Mouse (Mus musculus) adrenal gland, adult 8-10 months (tissue): ENCODE results near the gene Gstm5. TPM values are rescaled to one million over a fixed set of nuclear protein-coding genes. Genes with fewer than 3 reads are reported as not detected.
"Not testable (repeated sequence)": the region's sequence is repeated elsewhere in the genome, so short reads cannot be mapped to it uniquely, and the experiment has no call there.

Source experiments
- DNase-seq: peaks from one replicate; pipeline ENCODE4 v3.0.0; 2022
- total RNA-seq, 4 experiments: library from RNA; stranded (reverse); gene quantifications; 2 replicates each; pipeline ENCODE4 v1.2.4; 2022

Gstm5 gene
- 10 to 100 TPM; 28.1 to 51.7 (median 37.1) TPM for total RNA-seq

DNA sequence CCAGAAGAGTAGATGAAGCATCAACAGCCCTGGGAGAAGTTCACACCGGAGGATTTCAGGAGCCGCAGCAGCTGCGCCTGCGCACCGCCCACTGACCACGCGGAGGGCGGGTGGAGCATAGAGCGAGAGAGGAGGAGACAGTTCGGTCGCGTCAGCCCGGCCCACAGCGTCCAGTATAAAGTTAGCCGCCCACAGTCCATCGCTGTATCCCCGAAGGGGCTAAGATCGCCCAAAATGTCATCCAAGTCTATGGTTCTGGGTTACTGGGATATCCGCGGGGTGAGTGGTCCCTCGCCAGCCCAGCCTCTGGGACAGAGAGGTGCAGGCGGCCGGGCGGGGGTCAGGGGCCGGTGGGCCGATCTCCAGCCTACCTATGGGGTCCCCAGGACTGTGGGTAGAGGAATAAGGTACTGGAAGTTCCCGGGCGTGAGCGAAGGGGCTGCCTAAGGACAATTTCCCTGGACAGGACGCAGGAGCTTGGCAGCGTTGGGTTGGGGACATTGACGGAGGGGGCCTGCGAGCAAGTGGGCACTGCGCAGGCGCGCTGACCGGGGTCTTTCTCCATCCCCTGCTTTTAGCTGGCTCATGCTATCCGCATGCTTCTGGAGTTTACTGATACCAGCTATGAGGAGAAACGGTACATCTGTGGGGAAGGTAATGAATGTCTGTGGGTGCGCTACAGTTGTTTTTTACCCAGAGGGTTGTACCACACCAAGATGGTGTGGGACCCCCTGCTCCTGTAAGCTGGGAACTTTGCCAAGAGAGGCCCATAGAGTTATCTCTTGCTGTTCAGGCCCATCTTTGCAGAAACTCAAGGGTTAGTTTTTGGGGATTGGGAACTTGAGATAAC, at the start of gene Gstm5:
Gene Gstm5 (plus strand): TSS at position 102 of the 850 bp plus-strand sequence.
- DNase-seq: peak; percentile 78

DNA sequence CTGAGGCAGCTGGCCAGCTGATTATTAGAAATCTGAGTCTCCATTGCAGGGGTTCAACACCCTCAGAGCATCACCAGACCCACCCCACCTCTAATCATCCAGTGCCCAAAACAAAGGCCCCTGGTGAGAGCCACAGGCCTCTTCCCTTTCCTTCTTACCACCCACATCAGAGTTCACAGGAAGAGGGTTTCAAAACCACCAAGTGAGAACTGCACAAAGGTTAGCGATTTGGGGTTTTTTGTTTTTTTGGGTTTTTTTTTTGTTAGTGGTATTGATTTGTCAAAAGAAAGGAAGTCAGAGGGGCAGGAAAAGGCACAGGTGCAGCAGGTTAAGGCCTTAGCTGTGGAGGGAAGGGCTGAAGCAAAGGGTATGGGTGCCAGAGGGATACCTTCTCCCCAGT, 49.4 kb upstream of the Gstm5 start:
- DNase-seq: no peak

DNA sequence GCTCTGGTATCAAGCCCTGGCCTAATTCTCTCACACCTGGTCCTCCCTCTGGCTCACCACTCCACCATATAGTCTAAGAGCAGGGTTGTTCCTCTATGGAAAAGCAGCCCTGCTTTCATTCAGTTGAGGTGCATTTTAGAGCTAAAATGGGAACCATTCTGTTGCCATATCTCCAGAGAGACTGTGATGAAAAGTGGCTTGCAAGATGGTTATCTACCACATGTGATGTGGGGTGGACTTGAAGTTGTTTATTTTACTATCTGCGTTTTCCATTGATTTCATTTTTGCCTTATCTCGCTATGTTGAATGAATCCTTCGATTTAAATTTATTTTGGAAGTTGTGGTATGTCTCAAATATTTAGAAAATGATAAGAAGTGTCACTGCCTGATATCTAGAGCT, 48.8 kb upstream of the Gstm5 start:
- no peak for DNase-seq

DNA sequence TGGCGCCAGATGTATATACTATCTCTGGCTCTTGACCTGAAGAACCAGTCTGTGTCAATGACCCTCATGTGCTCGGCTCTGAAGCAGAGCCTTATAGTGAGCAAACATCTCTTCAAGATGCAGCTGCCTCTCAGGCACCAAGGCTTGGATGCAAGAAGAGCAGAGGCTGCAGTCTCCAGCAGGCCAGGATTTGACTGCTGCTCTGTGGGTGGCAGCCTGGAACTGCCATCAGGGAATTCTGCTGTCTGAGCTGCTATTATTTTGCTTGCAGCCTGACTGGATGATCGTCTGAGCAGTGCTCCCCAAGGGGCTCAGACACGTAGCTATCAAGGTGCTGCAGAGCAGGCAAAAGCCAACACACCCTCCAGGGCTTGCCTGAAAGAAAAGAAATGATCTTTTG, 47.5 kb upstream of the Gstm5 start:
- DNase-seq: no peak

DNA sequence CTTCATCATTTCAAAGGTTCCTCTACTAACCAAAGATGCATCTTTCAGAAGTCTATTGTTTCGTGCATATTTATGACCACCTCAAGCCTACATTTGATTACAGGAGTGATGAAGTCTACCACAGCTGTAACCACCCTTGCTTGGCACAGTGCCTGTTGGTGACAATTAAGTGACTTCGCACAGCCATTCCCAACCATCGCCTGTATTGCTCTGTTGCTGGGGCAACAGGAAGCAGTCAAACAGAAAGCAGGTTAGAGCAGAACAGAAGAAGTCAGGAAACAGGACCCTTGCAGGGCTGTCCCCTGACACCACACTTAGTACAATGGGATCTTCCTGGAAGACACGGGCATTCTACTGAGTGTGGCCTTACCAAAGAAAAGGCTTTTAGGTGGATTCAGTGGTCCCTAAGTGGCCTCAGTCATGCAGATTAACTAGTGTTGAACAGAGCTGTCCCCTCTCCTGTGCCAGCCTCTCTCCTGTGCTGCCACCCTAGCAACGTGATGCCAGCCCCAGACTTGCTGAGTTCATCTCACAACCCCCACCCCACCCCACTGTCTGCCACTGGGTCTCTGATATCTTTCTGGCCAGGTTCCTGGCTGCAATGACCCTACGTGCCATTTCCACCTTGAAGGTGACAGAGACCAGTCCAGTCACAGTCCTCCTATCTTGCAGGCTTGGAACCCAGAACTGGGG, 46.5 kb upstream of the Gstm5 start:
- DNase-seq: no peak

DNA sequence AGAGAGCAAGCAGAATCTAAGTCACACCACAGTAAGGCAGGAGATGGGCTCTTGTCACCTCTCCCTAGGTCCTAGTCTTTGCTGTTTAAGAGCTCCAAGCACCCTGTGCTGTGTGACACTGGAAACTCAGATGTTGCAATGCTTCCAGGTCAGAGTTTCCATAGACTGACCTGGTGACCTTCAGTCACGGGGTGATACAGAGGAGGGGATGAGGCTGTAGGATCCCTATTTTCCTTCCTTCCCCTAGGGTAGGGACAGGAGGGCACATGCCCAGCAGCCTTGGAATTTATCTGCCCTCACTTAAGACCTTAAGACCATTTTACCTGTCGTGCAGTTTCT, 46.0 kb upstream of the Gstm5 start:
- DNase-seq: no peak

DNA sequence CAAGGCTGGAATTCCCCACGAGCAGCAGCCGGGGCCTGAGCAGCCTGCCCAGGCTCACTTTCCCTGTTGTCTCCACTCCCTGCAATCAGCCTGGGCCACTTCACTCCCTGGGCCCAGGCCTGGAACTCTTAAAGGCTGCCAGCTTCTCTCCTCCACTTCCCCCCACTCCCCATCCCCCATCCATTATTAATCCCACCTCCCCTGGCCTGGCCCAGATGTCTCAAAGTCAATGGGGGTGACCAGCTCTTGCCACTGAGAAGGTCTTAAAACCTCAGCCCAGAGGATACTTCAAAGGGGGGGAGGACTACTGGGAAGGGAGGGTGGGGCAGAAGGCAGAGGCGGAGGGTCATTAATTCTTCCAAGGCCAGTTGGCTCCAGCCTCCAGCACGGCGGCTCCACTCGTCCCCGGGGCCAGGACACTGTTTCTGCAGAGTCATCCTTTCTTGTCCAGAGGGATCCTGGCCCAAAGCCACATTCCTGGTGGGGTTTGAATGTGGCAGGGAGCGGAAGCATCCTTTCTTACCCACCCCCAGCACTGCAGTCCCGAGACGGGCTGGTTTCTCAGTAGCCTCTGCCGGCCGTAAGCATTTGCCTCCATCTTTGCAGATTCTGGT, 45.1 kb upstream of the Gstm5 start:
- DNase-seq: peak; percentile 77

DNA sequence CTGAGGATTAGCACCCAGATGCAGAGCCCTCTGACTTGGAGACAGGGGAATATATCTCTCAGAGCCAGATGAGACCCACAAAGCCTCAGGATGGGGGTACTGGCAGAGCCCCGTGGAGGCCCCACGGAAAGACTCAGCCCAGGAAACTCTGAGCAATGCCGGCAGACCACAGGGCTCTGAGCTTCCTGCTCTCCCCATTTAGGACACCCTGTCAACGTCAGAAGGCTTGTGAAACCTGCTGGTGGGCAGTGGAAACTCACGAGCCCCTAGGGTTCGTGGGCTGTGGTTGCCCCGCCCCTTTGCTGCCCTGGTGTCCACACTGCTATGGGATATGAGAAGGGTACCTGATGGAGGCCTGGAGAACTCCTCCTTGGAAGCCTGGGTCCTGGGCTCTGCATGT, 42.8 kb upstream of the Gstm5 start:
- no peak for DNase-seq

DNA sequence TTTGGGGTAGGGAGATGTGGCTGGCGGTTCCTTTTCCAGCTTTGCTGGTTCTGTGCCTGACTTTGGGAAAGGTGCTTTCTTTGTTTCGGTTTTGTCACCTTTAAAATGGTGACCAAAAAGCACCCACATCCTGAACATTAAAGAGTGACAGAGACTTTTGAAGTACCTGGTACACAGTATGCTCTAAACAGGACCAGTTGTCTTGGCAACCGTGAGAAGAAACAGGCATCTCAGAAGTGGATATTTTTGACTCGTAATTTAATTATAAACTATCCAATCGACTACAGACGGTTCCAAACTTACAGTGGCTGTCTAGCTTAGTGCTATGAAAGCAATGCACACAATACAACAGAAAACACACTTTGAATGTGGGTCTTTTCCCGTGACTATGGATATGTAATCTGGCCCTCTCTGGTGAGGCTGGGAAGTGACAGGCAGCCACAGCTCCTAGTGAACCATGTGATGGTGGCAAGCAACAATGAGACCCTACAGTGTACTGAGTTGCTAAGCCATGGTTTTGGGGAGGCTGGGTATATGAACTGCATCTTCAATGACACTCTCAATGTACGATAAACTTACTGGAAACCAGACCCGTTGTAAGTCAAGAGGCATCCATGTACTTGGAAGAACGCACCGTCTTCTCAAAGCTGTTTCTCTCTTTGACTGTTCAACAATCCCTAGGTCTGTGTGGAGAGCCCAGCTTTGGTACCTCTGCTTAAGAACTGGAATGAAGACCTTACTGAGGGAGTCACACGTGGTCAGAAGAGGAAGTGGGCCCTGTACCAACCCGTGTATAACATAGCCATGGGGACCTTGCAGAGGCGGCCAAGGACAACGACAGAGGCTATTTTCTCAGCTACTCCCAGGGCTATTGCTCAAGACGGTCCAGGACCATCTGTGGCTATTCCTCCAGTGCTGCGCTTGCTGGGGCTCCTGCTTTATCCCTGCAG, 42.1 kb upstream of the Gstm5 start:
- DNase-seq: no peak

DNA sequence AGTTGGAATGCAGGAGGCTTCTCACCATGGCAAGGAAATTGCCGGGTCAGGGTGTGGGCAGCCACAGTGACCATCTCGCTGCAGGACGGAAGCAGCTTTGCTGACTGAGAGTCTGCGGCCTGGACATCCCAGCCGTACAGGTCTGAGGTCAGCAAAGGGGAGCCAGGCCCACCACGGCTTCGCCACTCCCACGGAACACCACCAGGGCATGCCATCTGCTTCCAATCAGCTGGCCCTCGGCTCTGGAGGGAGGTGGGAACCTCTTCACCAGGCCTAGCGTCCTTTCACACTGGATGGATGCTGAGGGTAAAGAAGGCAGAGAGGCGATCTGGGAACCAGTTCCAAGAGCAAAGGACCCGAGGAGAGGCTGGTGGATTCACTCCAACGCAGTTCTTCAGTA, 40.3 kb upstream of the Gstm5 start:
- DNase-seq: no peak

DNA sequence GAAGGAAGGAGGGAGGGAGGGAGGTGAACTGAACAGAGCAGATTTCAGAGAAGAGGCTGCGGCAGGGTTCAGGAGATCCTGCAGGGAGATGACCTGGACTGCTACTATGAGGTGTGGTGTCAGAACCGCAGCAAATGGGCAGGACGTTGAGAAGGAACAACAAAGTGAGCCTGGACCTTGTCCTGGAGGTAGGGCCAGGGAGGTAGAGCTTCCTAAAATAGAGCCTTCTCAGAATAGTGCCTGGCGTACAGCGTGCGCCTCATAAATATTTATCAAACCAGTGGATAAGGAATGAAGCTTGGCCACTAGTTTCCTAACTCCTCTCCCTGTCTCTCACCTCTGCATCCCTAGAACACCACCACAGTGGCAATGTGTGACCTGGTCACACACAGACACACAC, 38.0 kb upstream of the Gstm5 start:
- no peak for DNase-seq

DNA sequence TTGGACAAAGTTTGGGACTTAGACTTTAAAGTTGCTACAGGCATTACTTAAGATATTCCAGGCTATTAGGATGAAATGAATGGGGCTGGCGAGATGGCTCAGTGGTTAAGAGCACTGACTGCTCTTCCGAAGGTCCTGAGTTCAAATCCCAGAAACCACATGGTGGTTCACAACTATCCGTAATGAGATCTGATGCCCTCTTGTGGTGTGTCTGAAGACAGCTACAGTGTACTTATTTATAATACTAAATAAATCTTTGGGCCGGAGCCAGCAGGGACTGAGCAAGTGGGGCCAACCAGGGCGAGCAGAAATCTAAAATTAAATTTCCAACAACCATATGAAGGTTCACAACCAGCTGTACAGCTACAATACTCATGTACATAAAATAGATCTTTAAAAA, 34.1 kb upstream of the Gstm5 start:
- DNase-seq: not testable (repeated sequence)

DNA sequence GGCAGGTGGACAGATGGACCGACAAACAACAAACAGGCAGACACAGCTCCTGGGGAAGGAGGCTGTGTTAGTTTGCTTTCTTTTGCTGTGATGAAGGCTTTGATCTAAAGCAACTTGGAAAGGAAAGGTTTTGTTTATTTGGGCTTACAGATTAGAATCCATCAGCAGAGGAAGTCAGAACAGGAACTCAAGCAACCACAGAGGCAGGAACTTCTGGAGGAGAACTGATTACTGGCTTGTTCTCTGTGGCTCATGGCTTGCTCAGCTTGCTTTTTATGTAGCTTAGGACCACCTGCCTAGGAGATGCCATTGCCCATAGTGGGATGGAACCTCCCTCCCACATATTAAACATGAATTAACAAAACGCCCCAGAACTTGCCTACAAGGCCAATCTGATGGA, 33.1 kb upstream of the Gstm5 start:
- no peak for DNase-seq

DNA sequence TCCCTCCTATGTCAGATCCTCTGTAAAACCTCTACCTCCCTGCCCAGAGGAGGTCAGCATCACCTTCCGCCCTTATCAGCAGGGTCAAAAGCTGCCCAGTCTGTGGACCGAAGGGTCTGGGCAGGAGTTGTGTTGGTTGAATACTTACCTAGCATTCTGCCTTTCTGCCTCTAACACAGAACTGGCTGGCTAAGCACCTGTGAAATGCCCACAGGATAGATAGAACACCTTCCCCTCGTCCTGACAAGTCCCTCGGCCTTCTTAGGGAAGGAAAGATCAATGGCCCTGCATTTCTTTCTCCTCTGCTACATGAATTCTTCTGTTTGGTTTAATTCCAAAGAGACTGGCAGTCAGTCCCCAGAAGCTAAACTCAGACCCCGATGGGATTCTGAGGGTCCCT, 32.1 kb upstream of the Gstm5 start:
- DNase-seq: no peak

DNA sequence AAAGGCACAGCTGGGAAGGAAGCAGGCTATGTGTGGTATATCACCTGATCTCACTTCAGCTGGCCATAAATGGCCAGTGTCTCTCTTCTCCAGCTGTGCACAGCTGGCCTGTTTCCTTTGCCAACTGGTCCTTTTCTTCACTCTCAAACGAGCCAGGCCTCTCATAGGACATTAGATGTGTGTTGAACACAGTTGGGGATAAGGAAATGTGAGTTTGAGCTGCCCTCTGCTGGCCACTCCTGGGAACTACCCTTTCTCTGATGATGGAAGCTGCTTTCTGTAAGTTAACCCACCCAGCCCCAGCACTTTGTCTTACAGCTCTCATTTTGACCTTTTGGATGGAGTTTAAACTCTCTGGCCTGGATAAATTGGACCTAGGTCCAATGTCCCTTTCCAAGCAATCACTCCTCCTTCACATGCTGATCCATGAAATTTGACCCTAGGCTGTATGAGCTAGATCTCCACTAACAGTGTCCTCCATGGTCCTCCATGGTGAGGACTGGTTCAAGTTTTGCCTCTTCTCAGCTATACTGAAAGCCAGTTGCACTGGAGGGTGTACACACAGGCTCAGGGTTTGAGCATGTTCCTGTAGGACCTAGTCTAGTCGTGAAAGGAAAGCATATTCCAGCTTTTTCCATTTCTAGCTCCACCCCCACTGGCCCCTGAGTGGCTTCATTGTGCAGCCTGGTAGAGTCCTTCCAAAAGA, 31.6 kb upstream of the Gstm5 start:
- peak; percentile 81 for DNase-seq

DNA sequence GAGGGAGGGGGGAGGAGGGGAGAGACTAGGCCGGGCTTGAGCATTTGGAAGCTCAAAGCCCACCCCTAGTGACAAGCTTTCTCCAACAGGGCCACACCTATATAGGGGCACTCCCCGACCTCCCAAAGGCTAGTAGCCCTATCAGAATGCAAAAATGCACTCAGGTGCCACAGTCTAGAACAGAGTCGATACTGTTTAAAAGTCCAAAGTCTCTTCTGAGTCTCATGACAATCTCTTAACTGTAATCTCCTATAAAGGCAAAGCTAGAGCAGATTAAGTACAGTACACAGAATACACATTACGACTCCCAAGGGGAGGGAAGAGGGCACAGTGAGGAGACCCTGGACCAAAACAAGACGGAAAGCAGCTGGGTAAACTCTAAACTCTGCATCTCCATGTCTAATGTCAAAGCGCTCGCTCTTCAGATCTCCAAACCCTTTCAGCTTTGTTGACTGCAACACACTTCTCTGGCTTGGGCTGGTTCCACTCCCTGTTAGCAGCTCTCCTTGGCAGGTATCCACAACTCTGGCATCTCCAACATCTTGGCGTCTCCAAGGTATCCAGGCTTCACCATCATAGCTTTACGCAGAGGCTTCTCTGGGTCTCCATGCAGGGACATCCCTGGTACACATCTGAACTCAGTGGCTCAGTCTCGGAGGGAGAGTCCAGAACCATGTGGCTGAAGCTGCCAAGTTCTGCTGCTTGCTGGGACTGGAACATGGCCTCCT, 30.1 kb upstream of the Gstm5 start:
- DNase-seq: no peak

DNA sequence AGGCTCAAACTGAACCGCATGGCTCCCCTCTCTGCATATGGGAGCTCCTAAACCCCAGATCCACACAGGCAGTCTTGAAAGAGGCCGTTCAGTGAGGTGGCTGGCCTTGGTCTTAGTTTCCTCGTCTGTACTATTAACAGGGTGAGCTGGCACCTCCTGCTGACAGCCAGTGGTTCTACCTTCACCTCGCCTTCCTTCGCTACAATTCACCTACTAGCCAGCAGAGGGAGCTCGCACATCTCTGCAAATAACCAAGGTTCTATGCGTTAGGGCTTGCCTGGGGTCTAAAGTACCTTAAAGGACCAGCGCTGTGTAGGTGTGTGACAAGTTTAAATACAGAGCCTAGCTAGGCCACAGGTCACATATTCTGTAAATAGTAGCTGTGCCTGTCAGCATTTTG, 28.5 kb upstream of the Gstm5 start:
- peak; percentile 77 for DNase-seq

DNA sequence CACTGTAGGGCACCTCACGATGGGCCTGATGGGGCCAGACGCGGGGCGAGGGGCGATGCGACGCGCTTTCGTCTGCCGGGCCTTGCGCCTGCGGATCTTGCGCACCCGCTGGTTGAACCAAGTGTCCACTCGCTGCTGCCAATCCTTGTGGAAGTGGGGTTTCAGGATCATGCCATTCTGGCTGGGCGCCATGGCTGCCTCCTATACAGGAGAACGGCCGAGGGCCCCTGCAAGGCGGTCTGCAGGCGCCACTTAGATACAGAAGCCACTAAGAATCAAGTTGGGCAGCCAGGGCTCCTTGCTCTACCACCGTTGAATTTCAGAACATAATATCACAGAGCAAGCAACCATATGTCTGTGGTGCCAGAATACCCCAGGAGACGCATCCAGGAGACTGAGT, 27.2 kb upstream of the Gstm5 start:
- no peak for DNase-seq

DNA sequence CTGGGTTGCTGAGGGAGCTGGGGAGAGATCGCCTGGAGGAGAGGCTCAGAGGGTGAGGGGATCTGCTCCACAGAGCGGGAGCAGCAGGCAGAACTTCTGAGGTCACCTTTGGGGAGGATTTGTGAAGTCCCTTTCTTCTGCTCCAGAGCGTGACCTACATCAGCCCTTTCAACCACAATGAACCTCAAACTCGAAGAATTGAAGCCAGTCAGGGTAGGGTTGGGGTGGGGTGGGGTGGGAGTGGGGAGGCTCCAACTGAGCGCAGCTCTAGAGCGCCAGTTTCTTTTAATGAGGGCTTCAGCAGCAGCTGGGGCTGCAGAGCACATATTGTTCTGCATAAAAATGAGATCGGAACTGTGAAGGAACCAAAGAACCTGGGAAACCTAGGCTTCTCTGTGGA, 26.5 kb upstream of the Gstm5 start:
- DNase-seq: no peak

DNA sequence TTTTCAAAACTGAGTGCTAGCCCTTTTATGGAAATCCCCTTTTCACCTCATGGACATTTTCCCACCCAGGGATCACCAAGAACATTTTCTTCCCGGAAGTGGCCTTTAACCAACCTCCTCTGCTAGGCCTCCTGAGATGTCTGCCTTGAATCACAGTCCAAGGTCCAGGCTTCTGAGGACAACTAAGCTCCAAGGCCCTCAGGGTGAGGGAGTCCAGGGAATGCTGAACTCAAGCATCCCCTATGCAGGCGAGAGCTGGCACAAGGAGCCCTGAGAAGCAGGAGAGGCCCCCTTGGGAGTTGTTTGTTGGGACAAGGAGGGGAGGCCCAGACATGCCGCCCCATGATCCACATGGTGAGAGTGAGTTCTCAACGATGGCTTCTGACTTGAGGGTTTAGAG, 25.7 kb upstream of the Gstm5 start:
- no peak for DNase-seq
